Mouse (Mus musculus) forebrain, embryonic 10.5 days (tissue): Measurements from ENCODE around the gene Flnc. TPM values are rescaled to one million over a fixed set of nuclear protein-coding genes. Genes with fewer than 3 reads are reported as not detected.

Experiments
- DNase-seq: peaks from one replicate; pipeline ENCODE4 v3.0.0-alpha.2; 2017; ENCODE audit warnings: low spot score; ENCODE audit errors: extremely low spot score
- H3K27ac ChIP-seq: fragments of 300-500 bp; sonication (generic); 2 replicates; pipeline ENCODE4 v1.5.1; 2016; ENCODE audit warnings: mild to moderate bottlenecking
- H3K27me3 ChIP-seq: fragments of 300-500 bp; sonication (generic); 2 replicates; pipeline ENCODE4 v1.6.1; 2016; ENCODE audit warnings: mild to moderate bottlenecking; ENCODE audit not compliant: poor library complexity, severe bottlenecking
- H3K36me3 ChIP-seq: fragments of 300-500 bp; sonication (generic); replicated peaks from 2 replicates; pipeline ENCODE4 v1.6.1; 2016; ENCODE audit warnings: mild to moderate bottlenecking, moderate library complexity
- H3K4me1 ChIP-seq: fragments of 300-500 bp; sonication (generic); 2 replicates; pipeline ENCODE4 v1.6.1; 2016
- H3K4me3 ChIP-seq: fragments of 300-500 bp; sonication (generic); 2 replicates; pipeline ENCODE4 v1.5.1; 2016; ENCODE audit warnings: mild to moderate bottlenecking, moderate library complexity
- H3K9me3 ChIP-seq: fragments of 300-500 bp; sonication (generic); 2 replicates; pipeline ENCODE4 v1.6.1; 2016; ENCODE audit warnings: mild to moderate bottlenecking, moderate library complexity
- WGBS: fragments of 180-500 bp; shearing (Covaris S2); methylation state at CpG from one replicate; pipeline ENCODE4 v1.1.7; 2016; 5-methylcytosine and 5-hydroxymethylcytosine counted together
- polyA plus RNA-seq: library from polyadenylated mRNA; unstranded; fragments of >200 nt; fragmentation: Nextera tagmentation; extraction: Ambion mirVana; gene quantifications from 2 replicates; pipeline ENCODE4 v1.2.1, GENCODE M21; 2016

Flnc gene
- polyA plus RNA-seq, 1 experiment from 2014 or later: 2.6 TPM

GRCm38 (mm10) chr6:29471137-29471536 is 38.1 kb downstream of the Flnc start, which contains the start of gene Atp6v1fnb:
TSS of gene Atp6v1fnb (plus strand) at chr6:29471437.
- H3K9me3 ChIP-seq: no peaks in the 10 kb centered on the region
- peaks cover 29% of the 10 kb centered on the region for H3K27me3 ChIP-seq
- peaks cover 28% of the 10 kb centered on the region for H3K4me1 ChIP-seq
- 98% methylated on average over 4 of the region's 4 CpGs for WGBS
- no peak within 1 kb of the TSS for H3K4me3 ChIP-seq
- peaks cover 23% of the 10 kb centered on the region for H3K36me3 ChIP-seq
- DNase-seq: no peak
- H3K27ac ChIP-seq: no peak within 1 kb of the TSS

- DNase-seq: peak; percentile 83
- Histone ChIP-seq H3K36me3 (peaks cover 23% of the 10 kb centered on the region), H3K27ac (peak overlapping the region; percentile 72), H3K9me3 (no peaks in the 10 kb centered on the region), H3K27me3 (peaks cover 39% of the 10 kb centered on the region), H3K4me1 (peaks cover 16% of the 10 kb centered on the region), H3K4me3 (peak overlapping the region; percentile 64)
- 2% methylated on average over 33 of the region's 33 CpGs for WGBS
Measured at GRCm38 (mm10) chr6:29473941-29474691, 41.1 kb downstream of the Flnc start.

- Histone ChIP-seq H3K4me1 (peaks cover 16% of the 10 kb centered on the region), H3K36me3 (peaks cover 22% of the 10 kb centered on the region), H3K27me3 (peaks cover 39% of the 10 kb centered on the region), H3K27ac (no peak overlapping the region), H3K9me3 (no peaks in the 10 kb centered on the region), H3K4me3 (peak overlapping the region; percentile 64; the same call in 1 of the 2 replicates)
- no peak for DNase-seq
- 49% methylated on average over 2 of the region's 2 CpGs for WGBS
Measured at GRCm38 (mm10) chr6:29474736-29475135, 41.7 kb downstream of the Flnc start.

- peaks cover 48% of the 10 kb centered on the region for H3K27me3 ChIP-seq
- H3K4me3 ChIP-seq: no peak overlapping the region
- H3K4me1 ChIP-seq: peaks cover 13% of the 10 kb centered on the region
- no peak overlapping the region for H3K27ac ChIP-seq
- H3K36me3 ChIP-seq: no peaks in the 10 kb centered on the region
- 95% methylated on average over 13 of the region's 13 CpGs for WGBS
- H3K9me3 ChIP-seq: no peaks in the 10 kb centered on the region
- DNase-seq: no peak
Measured at GRCm38 (mm10) chr6:29482691-29483090, 49.6 kb downstream of the Flnc start.

GRCm38 (mm10) chr6:29484716-29485559 is 51.9 kb downstream of the Flnc start:
- Histone ChIP-seq H3K4me3 (peak overlapping the region; percentile 50), H3K9me3 (no peaks in the 10 kb centered on the region), H3K36me3 (no peaks in the 10 kb centered on the region), H3K4me1 (peaks cover 13% of the 10 kb centered on the region), H3K27me3 (peaks cover 50% of the 10 kb centered on the region), H3K27ac (0 out of 2 replicates have a peak overlapping the region, but pooled peaks have one; percentile 9)
- WGBS: 6% methylated on average over 26 of the region's 26 CpGs
- DNase-seq: peak; percentile 88

GRCm38 (mm10) chr6:29485951-29486350 is 52.9 kb downstream of the Flnc start:
- Histone ChIP-seq H3K4me1 (peaks cover 13% of the 10 kb centered on the region), H3K9me3 (no peaks in the 10 kb centered on the region), H3K4me3 (no peak overlapping the region), H3K27me3 (peaks cover 58% of the 10 kb centered on the region), H3K27ac (no peak overlapping the region), H3K36me3 (no peaks in the 10 kb centered on the region)
- 50% methylated on average over 2 of the region's 2 CpGs for WGBS
- no peak for DNase-seq

GRCm38 (mm10) chr6:29494101-29494500 is 61.0 kb downstream of the Flnc start:
- H3K27me3 ChIP-seq: peaks cover 90% of the 10 kb centered on the region

GRCm38 (mm10) chr6:29496270-29496669 is 63.2 kb downstream of the Flnc start:
- H3K36me3 ChIP-seq: peaks cover 8% of the 10 kb centered on the region
- 17% methylated on average over 25 of the region's 25 CpGs for WGBS
- peak overlapping the region; percentile 31 for H3K4me3 ChIP-seq

More at GRCm38 (mm10) chr6:29494101-29494500, 61.0 kb downstream of the Flnc start:
- H3K4me3 ChIP-seq: no peak overlapping the region
- no peak overlapping the region for H3K27ac ChIP-seq
- no peaks in the 10 kb centered on the region for H3K9me3 ChIP-seq
- peaks cover 8% of the 10 kb centered on the region for H3K36me3 ChIP-seq
- DNase-seq: no peak
- 85% methylated on average over 4 of the region's 4 CpGs for WGBS
- H3K4me1 ChIP-seq: peaks cover 12% of the 10 kb centered on the region

GRCm38 (mm10) chr6:29497791-29498190 is 64.7 kb downstream of the Flnc start:
- Histone ChIP-seq H3K9me3 (no peaks in the 10 kb centered on the region), H3K27ac (no peak overlapping the region), H3K4me3 (no peak overlapping the region), H3K27me3 (peaks cover 71% of the 10 kb centered on the region), H3K4me1 (peaks cover 12% of the 10 kb centered on the region), H3K36me3 (peaks cover 8% of the 10 kb centered on the region)
- no peak for DNase-seq
- WGBS: 45% methylated on average over 2 of the region's 2 CpGs

More at GRCm38 (mm10) chr6:29496270-29496669, 63.2 kb downstream of the Flnc start:
- H3K4me1 ChIP-seq: peaks cover 12% of the 10 kb centered on the region
- no peak overlapping the region for H3K27ac ChIP-seq
- peaks cover 79% of the 10 kb centered on the region for H3K27me3 ChIP-seq
- H3K9me3 ChIP-seq: no peaks in the 10 kb centered on the region
- DNase-seq: no peak

- peaks cover 62% of the 10 kb centered on the region for H3K27me3 ChIP-seq
- WGBS: 87% methylated on average over 7 of the region's 7 CpGs
Measured at GRCm38 (mm10) chr6:29500177-29500576, 67.1 kb downstream of the Flnc start.

GRCm38 (mm10) chr6:29500810-29501209 is 67.8 kb downstream of the Flnc start:
- Histone ChIP-seq H3K36me3 (peaks cover 8% of the 10 kb centered on the region), H3K27me3 (peaks cover 61% of the 10 kb centered on the region)

More at GRCm38 (mm10) chr6:29500177-29500576, 67.1 kb downstream of the Flnc start:
- no peak overlapping the region for H3K4me3 ChIP-seq
- no peaks in the 10 kb centered on the region for H3K9me3 ChIP-seq
- peaks cover 12% of the 10 kb centered on the region for H3K4me1 ChIP-seq
- no peak for DNase-seq
- H3K27ac ChIP-seq: no peak overlapping the region
- H3K36me3 ChIP-seq: peaks cover 8% of the 10 kb centered on the region

GRCm38 (mm10) chr6:29501599-29501998 is 68.5 kb downstream of the Flnc start:
- WGBS: 95% methylated on average over 1 of the region's 1 CpGs
- H3K27me3 ChIP-seq: peaks cover 61% of the 10 kb centered on the region
- no peaks in the 10 kb centered on the region for H3K9me3 ChIP-seq
- peaks cover 7% of the 10 kb centered on the region for H3K4me1 ChIP-seq
- no peak overlapping the region for H3K4me3 ChIP-seq
- H3K36me3 ChIP-seq: peaks cover 8% of the 10 kb centered on the region
- no peak for DNase-seq
- H3K27ac ChIP-seq: no peak overlapping the region

More at GRCm38 (mm10) chr6:29500810-29501209, 67.8 kb downstream of the Flnc start:
- Histone ChIP-seq H3K4me1 (peaks cover 10% of the 10 kb centered on the region), H3K9me3 (no peaks in the 10 kb centered on the region), H3K4me3 (no peak overlapping the region), H3K27ac (no peak overlapping the region)
- WGBS: 89% methylated on average over 6 of the region's 6 CpGs
- DNase-seq: no peak
